Mouse (Mus musculus) layer of hippocampus, adult 9-10 months (tissue): ENCODE measurements at regions not wholly inside any gene's neighbourhood (a gene's known extent, or its start where the extent isn't known, plus 50 kb on each side); places are given as distances from the start of the nearest gene placed in this dataset.

Source experiments
- DNase-seq: peaks from one replicate; pipeline ENCODE4 v3.0.0; 2022; ENCODE audit warnings: low spot score

DNA sequence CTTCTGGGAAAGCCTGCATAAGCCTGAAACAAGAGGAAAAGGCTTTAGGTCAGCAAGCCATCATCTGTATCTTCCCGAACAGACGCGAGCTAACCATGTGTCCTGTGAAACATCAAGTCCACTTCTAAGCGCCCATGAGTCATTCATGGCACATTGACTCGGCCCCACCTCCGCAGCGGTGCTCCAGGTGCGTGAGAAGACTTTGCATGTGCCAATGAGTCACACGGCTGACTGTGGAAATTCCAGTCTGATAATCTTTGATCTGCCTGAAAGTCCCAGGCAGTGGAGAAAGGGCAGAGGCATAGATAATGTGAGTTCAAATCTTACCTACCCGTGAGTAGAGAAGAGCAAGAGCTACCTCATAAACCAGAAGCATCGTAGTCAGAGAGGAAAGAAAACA lies 137.8 kb downstream of the Pfkfb3 start:
- DNase-seq: no peak

DNA sequence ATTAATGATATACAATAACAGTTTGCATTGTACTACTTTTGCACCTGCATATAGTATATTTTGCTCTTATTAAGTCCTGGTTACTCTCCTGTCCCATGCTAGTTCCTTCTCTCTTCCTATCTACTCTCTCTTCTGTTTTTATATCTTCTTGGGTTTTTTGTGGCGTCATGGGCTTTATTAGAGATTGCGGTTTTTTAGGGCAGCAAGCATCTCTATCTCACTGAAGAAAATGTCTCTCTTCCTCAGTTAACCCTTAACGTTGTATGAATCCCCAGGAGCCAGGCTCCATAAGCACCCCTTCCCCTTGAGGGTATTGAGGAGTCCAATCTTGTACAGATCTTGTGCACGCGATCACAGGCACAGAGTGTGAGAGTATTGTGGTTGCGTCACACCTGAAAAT lies 141.4 kb downstream of the Pfkfb3 start:
- DNase-seq: no peak

DNA sequence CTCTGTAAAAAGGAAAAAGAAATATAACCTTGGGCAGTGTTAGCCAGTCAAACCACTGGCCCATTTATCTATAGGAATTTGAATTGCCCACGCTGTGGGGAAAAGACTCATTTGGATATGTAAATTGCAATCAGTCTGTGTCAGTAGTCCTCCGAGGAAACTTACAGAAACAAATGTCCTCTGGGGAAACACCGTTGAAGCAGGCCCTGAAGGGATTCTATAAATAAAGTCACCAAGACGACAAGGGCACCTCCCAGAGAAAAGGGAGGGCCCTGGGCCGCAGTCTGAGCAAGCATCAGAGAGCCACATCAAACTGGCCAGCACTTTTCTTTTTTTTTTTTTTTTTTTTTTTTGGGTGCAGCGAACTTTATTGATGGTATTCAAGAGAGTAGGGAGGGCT lies 145.4 kb downstream of the Pfkfb3 start:
- DNase-seq: no peak

DNA sequence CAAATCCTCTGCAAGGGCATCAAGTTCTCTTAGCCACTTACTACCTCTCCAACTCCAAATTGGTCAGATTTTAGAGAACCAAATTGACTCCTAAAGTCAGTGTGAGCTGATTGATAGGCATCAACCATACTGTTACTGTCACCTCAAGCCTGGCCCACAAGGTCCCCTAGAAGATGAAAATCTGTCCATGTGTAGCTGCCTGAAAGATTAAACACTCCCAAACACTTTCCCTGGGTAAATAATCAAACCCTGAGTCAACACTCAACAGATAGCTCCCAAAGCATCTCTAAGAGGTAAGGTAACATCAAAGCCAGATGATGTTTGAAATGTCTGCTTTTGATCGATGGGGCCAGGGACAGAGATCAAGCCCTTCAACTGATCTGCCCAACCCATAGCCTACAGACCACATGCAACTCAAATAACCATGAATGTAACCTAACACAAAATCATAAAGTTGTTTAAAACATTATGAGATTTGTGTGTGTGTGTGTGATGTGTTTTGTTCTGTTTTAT lies 147.7 kb downstream of the Pfkfb3 start:
- DNase-seq: no peak

DNA sequence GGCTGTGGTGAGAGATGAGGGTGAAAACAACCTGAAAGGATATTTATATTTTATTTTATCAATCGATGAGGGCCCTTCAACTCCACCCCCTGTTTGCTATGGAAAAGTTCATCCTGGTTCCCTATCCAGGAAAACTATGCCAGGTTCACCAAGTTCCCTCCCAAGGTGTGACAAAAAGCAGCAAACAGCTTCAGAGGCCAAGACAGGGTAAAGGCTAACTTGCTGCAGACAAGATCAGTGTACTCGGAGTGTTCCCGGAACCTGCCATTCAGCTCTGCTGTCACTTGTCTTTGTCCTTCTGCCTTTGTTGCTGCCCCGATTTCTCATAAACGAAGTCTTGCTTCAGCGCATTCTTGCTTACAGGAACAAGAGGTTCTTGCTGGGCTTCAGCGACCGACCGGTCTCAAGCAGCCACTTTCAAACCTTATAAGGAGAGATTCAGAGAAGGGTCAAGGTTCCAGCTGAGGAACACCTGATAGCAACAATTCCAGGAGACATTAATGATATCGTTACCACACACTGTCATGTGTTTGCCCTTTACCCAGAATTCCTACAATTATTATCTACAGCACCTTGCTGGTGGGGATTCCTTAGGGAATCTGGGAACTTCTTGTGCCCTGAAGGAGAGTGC lies 151.5 kb downstream of the Pfkfb3 start:
- DNase-seq: no peak

DNA sequence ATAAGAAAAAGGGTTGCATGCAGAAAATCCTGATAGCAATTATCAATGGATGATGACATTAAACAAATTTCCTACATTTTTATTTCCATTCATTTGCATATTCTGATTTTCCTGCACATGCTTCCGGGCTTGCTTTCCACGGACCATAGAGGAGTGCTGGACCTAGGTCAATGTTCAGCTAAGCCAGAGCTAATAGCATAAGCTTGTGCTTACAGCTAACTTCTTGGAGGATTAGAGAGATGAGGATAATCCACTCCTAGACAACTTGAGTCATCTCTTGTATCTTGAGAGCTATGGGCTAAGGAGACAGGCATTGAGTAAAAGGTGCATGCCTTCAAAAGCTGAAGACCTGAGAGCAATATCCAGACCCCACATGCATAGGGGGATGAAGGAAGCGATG lies 154.5 kb downstream of the Pfkfb3 start:
- no peak for DNase-seq

DNA sequence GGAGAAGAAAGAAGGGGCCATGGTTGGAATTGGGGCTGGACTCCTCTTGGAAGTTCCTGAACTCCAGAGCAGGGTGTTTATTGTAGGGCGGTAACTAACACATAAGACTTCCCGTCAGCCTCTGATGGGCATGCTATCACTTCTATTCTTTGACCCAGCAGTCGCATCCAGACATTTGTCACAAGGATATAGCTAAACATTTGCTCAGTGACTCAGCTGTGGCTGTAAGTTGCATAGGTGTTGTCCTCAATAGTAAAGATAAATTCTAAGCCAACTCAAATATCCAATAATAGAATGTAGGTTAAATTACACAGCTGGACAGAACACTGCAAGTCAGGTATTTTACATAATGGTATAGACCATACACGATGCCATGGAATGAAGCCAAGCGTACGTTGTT lies 154.9 kb downstream of the Pfkfb3 start:
- no peak for DNase-seq

DNA sequence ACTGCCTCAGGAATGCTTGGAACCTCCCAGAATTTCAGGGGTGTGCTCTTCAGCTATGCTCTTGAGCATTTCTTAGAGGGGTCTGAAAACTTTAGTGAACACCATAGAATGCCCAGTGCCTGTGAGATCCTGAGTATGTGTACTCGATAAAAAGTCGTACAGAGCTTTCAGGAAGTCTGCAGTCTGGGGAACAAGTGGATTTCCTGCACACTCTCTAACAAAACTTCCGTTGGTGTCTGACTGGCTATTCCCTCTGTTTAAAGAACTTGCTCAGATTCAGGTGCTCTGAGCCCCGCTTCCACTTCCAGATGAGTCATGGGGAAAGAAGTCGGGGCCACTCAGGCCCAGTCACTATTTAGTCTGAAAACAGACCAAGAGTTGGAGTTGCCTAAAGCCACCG lies 155.5 kb downstream of the Pfkfb3 start:
- DNase-seq: no peak

DNA sequence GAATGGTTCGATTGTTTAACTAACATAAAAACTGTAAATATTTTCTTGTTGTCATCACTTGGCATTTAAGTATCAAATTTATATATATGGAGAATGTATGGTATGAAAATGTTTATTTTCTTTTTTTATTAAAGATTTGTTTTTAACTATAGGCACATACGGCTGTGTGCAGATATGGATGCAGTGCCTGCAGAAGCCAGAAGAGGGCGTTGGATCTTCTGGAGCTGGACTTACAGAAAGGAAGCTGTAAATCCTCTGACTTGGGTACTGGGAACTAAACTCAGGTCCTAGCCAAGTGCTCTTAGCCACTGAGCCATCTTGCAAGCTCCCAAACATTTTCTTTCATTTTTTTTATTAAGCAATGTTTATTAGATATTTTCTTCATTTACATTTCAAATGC lies 157.0 kb downstream of the Pfkfb3 start:
- DNase-seq: no peak

DNA sequence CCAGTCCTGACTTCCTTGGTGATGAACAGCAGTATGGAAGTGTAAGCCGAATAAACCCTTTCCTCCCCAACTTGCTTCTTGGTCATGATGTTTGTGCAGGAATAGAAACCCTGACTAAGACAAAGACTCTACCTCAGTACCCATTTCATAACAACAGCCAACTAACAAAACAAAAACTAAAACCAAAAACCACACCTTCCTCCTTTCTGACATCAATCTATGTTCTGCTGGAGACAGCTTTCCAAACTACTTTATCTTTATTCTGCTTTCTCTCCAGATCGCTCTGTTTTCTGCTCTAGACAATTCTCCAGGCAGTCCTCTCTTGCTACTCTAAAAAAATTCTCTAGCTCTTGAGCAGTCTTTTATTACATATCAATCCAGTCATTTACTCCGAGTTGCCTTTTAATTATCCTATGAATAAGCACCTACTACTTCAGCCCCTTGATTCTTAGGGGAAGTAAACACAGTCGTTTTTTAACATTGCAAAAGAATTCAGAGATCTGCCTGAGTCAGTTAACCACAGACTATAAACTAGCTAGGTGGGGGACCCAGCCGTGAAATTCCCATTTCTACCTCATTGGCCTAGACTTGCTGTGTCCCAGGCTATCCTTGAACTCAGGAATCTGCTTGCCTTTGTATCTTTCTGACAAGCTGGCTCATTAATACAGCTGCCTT lies 159.1 kb downstream of the Pfkfb3 start:
- DNase-seq: no peak

DNA sequence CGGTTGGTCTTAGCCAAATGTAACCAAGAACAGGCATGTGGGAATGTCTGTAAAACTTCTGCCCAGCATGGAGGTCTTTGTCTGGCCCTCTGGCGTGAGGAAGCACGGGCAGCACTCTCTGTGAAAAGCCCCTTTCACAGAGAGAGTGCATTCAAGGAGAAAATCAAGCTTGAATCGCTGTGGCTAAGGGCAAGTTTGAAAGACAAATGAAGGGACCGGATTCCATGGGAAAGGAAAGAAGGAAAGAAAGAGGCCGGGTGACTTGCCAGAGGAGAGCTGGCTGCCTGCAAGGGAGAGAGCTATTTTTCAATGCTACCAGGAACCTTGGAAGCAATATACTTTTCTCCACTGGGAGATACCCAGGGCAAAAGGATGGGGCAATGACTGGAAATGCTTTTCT lies 162.2 kb downstream of the Pfkfb3 start:
- DNase-seq: no peak

DNA sequence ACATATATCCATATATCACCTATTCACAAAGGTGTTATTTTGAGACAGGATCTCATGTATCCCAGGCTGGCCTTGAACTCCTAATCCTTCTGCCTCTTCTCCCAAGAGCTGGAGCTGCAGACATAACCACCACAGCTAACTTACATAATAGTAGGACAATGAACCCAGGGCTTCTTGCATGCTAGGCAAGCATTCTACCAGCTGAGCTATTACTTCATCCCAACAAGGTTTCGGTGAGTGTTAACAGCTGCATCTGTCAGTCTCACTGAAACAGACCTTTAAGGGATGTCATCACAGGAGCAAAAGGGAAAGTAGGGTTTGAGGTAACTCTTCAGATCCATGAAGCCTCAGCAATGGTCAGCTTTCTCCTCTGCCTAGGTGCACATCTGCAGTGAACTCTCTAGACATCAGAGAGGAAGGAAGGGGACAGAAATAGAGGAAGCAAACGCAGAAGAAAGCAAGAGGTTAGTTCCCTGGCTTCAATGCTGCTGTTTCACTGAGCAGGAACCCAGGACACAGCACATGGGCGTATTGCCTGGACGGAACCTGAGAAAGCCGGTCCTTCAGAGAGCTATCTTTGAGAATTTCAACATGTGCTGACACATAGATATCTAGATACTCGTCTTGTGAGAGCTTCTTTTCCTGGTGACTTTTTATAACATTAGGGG lies 163.1 kb downstream of the Pfkfb3 start:
- DNase-seq: no peak

DNA sequence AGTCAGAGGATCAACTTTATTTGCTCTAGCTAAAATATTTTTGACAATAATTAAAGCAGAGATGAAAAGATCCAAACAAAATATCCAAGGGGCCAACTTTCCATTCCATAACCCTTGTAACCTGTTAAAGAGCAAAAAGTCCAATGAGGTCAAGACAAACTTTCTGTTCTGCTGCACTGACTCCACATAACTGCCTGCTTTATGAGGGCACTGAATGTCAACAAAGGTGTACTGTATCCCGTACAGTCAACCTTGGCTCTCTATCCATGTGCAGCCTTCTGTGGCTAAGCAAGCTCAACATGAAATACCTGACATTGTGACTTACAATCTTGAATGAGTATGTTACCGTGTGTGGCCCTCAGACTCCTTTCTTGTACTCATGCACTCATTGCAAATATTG lies 166.3 kb downstream of the Pfkfb3 start:
- DNase-seq: no peak

DNA sequence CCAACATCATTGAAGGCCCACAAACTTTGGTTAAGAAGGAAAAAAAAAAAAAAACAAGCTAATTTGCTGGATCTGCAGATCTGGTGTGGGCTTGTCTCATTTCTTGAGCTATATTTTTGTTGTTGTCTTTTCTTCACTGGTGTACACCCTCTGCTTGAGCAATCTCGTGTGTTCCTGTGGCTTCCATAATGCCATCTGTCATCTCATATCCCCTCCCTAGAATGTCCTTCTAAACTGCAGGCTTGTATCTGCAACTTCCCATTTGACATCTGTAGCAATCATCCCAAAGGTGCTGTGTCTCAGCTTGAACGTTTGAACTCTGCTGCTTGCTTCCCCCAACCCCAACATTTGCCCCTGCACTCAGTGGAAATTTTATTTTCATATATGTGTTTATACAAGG lies 170.1 kb downstream of the Pfkfb3 start:
- no peak for DNase-seq

DNA sequence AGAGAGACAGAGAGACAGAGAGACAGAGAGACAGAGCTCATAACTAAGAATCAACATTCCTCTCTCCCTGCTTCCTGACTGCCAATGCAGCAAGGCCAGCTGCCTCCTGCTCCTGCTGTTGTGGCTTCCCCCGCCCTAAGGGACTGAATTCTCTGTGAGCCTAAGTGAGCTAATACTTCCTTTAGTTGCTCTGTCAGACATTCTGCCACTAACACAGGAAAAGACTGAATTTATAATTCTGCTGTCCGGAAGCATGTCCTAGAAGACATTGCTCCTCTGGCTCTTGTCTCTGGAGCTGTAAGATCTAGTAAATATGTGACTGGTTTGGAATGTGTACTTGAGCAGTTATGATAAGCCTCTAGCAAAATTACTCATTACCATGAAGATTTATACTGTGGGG lies 176.7 kb downstream of the Pfkfb3 start:
- no peak for DNase-seq

DNA sequence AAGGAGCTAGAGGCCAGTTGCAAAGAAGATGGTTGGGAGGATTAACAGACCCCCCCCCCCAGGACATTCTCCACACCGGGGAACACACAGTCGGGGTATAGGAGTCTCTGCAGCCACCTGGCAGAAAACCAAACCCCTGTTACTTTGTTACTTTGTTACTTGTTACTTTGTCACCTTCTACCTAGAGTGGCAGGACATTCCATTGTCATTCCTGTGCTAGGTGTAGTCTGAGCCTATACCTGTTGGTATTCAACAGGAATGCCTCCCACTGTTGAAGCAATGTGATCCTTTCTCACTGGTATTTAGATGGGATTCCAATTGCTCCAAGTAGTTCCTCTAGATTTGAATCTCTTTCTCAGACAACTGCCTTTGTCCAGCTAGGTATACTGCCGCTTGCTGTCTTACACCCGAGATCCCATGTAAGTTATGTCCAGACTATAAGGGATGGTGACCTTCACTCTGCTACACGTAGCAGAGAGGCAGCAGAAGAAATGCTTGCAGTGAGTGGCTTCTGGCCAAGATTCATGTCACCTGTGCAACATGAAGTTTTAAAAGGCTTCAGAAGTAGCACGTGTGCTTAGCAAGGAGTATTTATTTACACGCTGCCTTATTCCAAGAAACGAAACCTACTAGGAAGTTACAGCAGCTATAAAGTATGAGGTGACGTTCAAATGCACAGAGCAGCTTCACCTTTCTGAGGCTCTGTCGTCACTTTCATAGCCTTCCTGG lies 178.0 kb downstream of the Pfkfb3 start:
- no peak for DNase-seq

DNA sequence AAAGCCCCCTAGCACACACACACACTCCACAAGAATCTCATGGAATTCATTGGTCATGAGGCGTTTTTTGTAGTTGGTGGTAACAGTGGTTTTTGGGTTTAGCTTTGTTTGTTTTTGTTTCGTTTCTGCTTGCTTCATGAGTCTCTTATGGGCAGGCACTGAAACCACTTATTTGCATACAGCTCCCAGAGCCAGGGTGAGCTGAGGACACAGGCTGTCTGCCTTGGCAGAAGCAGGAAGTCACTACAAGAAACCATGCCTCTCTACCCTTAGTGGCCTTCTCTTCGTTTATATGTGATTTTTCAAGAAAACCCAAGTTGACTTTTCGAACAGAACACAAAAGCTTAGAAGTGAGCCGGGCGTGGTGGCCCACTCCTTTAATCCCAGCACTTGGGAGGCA lies 178.8 kb downstream of the Pfkfb3 start:
- DNase-seq: no peak

DNA sequence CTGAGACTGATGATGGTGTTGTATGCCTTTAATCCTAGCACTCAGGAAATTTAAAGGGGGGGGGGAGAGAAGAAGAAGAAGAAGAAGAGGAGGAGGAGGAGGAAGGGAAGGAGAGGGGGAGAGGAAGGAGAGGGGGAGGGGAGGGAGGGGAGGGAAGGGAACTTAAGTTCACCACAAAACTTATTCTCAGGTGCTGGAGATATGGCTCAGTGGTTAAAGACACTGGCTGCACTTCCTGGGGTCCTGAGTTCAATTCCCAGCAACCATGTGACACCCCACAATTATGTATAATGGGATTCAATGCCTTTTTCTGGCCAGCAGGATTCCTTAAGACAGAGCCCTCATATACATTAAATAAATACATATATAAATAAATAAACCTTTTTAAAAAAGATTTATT lies 183.6 kb downstream of the Pfkfb3 start:
- no peak for DNase-seq

DNA sequence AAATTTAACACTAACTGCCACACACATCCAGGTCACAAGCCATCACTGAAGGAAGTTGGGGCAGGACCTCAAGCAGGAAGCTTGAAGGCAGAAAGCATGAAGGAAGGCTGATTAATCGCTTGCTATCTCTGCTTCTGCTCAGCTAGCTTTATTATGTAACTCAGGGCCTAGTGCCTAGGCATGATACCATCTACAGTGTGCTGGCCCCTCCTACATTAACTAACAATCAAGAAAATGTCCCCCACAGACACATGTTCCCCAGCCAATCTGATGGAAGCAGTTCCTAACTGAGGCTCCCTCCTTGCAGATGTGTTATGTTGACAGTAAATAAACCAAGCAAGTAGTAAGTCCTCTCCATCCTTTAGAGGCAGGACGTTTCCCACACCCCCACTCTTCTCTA lies 186.6 kb downstream of the Pfkfb3 start:
- no peak for DNase-seq

DNA sequence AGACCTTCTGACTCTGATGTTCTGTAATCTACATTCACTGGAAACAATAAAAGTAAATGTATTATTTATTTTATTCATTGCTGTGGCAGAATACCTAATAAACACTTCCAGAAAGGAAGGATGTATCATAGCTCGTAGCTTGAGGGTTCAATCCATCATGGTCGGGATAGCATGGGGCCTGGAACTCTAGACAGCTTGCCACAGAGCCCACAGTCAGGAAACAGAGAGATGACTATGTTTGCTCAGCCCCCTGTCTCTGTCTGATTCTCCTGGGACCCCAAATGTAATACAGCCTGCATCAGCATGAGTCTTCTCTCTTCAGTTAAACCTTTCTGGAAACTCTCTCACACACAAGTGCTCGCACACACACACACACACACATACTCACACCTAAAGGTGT lies 188.1 kb downstream of the Pfkfb3 start:
- no peak for DNase-seq

DNA sequence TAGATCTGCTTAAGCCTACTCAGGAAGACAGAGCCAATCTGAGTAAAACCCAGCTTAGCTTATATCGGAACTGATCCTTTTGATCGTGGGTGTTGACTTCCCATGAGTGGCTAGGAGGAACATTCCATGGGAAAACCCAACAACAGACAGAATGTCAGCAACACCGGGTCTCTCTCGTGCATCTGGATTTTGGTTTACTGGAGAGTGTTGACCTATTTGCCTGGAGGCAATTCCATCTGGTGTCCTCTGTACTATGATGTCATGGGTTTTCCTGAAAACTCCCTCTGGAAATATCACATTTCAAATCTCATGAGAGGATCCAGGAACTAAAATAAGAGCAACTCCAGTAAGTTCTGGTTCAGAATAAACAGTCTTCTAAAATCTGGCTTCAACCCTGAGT lies 188.5 kb downstream of the Pfkfb3 start:
- DNase-seq: no peak

DNA sequence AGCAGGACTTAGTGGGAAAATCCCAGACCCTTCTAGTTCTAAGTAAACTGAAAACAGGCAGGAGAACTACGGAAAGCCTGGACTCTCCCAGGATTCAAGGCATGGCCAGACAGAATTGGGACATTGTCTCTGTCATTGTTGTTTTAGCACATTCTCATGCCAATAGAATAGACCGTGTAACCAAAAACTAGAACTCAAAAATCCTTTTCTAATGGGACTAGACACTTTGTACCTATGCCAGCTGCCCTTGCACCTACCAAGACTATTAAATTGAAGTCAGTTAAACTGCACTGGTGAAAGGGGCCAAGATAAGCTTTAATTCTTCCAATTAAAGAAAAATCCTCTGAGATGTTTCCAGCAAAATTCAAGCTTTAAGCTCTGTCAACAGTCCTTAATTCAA lies 189.8 kb downstream of the Pfkfb3 start:
- DNase-seq: no peak

DNA sequence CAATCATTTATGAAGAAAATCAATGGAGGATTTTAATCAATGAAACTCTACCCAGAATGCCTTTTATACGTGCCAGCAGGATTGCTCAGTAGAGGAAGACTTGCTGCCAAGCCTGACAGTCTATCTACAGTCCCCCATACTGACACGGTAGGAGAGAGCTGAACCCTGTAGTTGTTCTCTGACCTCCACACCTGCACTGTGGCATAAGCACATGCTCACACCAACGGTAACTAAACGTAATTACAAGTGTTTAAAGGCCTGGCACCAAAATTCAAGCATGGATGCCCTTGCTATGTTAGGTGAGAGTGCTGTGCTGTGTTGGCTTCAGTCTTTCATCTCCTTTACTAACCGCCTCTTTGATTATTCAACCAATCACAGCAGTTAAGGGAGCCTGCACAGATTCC lies 190.8 kb downstream of the Pfkfb3 start:
- DNase-seq: no peak
